In the genomic region with DNA sequence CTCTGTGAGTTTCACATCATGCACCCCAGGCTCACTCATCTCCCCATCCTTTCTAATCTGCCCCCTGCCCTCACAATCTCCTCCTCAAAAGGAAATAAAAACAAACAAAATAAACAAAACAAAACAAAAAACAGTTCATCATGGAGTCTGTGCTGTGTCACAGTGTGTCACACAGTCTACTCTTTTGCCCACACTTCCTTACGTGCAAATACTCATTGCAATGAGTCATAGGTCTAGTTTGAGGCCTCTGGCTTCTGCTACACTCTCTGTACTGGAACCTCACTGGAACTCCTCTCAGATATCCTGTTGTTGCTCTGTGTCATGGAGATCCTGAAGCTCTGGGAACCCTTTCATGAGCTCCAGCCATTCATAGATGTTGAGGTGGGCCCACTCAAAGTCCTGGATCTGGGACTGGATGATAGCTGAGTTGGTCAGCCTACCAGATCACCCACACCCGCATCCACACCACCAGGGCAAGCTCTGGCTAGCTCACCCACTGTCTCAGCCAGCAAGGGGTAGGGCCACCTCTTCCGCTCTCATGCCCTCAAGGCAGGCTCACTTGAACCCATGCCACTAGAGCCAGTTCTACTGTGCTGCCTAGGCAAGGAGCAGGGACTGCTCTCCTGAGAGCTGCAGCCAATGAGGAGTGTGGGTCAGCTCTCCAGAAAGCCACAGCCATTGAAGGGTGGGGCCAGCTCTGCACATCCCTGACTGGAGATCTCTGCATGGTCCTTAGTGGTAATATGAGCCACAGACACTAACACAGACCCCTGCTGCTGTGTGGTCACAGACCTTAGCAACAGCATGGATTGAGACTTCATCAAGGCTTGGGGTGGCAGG, we compare ENCODE assay signal across 21 mouse cellular contexts. TPM values are rescaled to one million over a fixed set of nuclear protein-coding genes. Genes with fewer than 3 reads are reported as not detected.
A peak's percentile ranks its signal among the peaks of the same experiment; 100 is the strongest.
DNase-seq lines count a peak whose midpoint lies in the region; ATAC-seq and TF ChIP-seq lines count a peak whose summit lies in the region.
"Had no signal": no experiment of that assay in that cellular context is flagged by ENCODE, and none has a peak within 500 bp of the region (broad histone marks: within the 10 kb centered on the region; RNA-seq: fewer than 3 reads in every experiment).

No protein-coding gene starts in this region.

- ATAC-seq in liver, embryonic 12.5 days = peak; percentile 53; the same call in 1 of the 2 replicates
- ATAC-seq in liver, embryonic 13.5 days (ENCODE audit: low read depth) = peak; percentile 40; the same call in 1 of the 2 replicates
- ATAC-seq in stomach, postnatal 0 days (ENCODE audit: low FRiP score, low TSS enrichment) = peak; percentile 80
- ATAC-seq: CD4-positive, CD25-positive, alpha-beta regulatory T cell, adult 4 months; intestine, embryonic 16.5 days had no signal

- H3K4me2 ChIP-seq in liver, embryonic 12.5 days = 0 out of 2 replicates have a peak overlapping the region, but pooled peaks have one; percentile 6
- H3K4me2 ChIP-seq in liver, embryonic 13.5 days = 0 out of 2 replicates have a peak overlapping the region, but pooled peaks have one; percentile 6
- no peak overlapping the region for H3K4me2 ChIP-seq in stomach, postnatal 0 days (replicated peaks; ENCODE audit: low read depth)
- H3K4me2 ChIP-seq: embryonic facial prominence, embryonic 13.5 days; hindbrain, embryonic 15.5 days; kidney, embryonic 15.5 days had no signal

- WGBS in liver, embryonic 12.5 days (ENCODE audit: insufficient replicate concordance) = 77% methylated on average over 3 of the region's 3 CpGs
- 86% methylated on average over 3 of the region's 3 CpGs for WGBS in liver, embryonic 13.5 days (ENCODE audit: insufficient replicate concordance)
- 68% methylated on average over 3 of the region's 3 CpGs for WGBS in stomach, postnatal 0 days

- H3K4me3 ChIP-seq in liver, embryonic 12.5 days = no peak overlapping the region
- H3K4me3 ChIP-seq in liver, embryonic 13.5 days (replicated peaks) = no peak overlapping the region
- H3K4me3 ChIP-seq in stomach, postnatal 0 days (ENCODE audit: low read depth, low read length) = no peak overlapping the region
- H3K4me3 ChIP-seq: embryonic facial prominence, embryonic 13.5 days; hindbrain, embryonic 15.5 days; kidney, embryonic 15.5 days had no signal

- no peak for TF ChIP-seq CTCF in stomach, postnatal 0 days (IDR thresholded peaks at IDR 0.05; ENCODE audit: low read depth)

- DNase-seq in liver = no peak
- DNase-seq in Muller cell, postnatal 12 days (ENCODE audit: inconsistent ontology term) = peak; percentile 62
- no peak for DNase-seq in liver, embryonic 13.5 days
- DNase-seq in stomach, postnatal 0 days (ENCODE audit: low spot score) = no peak
- DNase-seq in left cerebral cortex, adult 8-10 months (ENCODE audit: low spot score in 2 of 2) = no peak
- no peak for DNase-seq in lung, postnatal 25 days (ENCODE audit: low spot score)
- DNase-seq: adrenal gland, postnatal 25 days; cerebellum, adult 11 months; cerebellum, postnatal 14 days; heart, postnatal 36 days; kidney, postnatal 4 days; layer of hippocampus, adult 9-11 months; lung, postnatal 10 days; retina, postnatal 1 day; right cerebral cortex, postnatal 4 days had no signal

- no peak overlapping the region for H3K27ac ChIP-seq in liver, embryonic 12.5 days
- H3K27ac ChIP-seq in liver, embryonic 13.5 days = peak overlapping the region; percentile 29
- H3K27ac ChIP-seq in stomach, postnatal 0 days (replicated peaks) = no peak overlapping the region
- H3K27ac ChIP-seq: embryonic facial prominence, embryonic 13.5 days; hindbrain, embryonic 15.5 days; kidney, embryonic 15.5 days had no signal

- no peaks in the 10 kb centered on the region for H3K9me3 ChIP-seq in liver, embryonic 12.5 days (replicated peaks)
- H3K9me3 ChIP-seq in liver, embryonic 13.5 days (replicated peaks) = no peaks in the 10 kb centered on the region
- no peaks in the 10 kb centered on the region for H3K9me3 ChIP-seq in stomach, postnatal 0 days (ENCODE audit: control insufficient read depth, low read length)
- H3K9me3 ChIP-seq: embryonic facial prominence, embryonic 13.5 days; hindbrain, embryonic 15.5 days; kidney, embryonic 15.5 days had no signal

- no peak for TF ChIP-seq EP300 in stomach, postnatal 0 days (optimal IDR thresholded peaks at IDR 0.05)

- peak overlapping the region; percentile 39; the same call in 1 of the 2 replicates for H3K9ac ChIP-seq in liver, embryonic 12.5 days
- H3K9ac ChIP-seq in liver, embryonic 13.5 days = no peak overlapping the region
- no peak overlapping the region for H3K9ac ChIP-seq in stomach, postnatal 0 days (ENCODE audit: low read length)
- H3K9ac ChIP-seq: embryonic facial prominence, embryonic 13.5 days; hindbrain, embryonic 15.5 days; kidney, embryonic 15.5 days had no signal

- peaks cover 84% of the 10 kb centered on the region for H3K36me3 ChIP-seq in liver, embryonic 12.5 days
- peaks cover 76% of the 10 kb centered on the region for H3K36me3 ChIP-seq in liver, embryonic 13.5 days
- no peaks in the 10 kb centered on the region for H3K36me3 ChIP-seq in stomach, postnatal 0 days (ENCODE audit: control insufficient read depth, insufficient read depth, low read length)
- H3K36me3 ChIP-seq: embryonic facial prominence, embryonic 13.5 days; hindbrain, embryonic 15.5 days; kidney, embryonic 15.5 days had no signal

- H3K27me3 ChIP-seq in liver, embryonic 12.5 days (replicated peaks) = no peaks in the 10 kb centered on the region
- no peaks in the 10 kb centered on the region for H3K27me3 ChIP-seq in liver, embryonic 13.5 days
- no peaks in the 10 kb centered on the region for H3K27me3 ChIP-seq in stomach, postnatal 0 days (ENCODE audit: control insufficient read depth, insufficient read depth, low read length)
- H3K27me3 ChIP-seq: embryonic facial prominence, embryonic 13.5 days; hindbrain, embryonic 15.5 days; kidney, embryonic 15.5 days had no signal

- H3K4me1 ChIP-seq in liver, embryonic 12.5 days = peaks cover 54% of the 10 kb centered on the region
- H3K4me1 ChIP-seq in liver, embryonic 13.5 days (replicated peaks) = peaks cover 59% of the 10 kb centered on the region
- no peaks in the 10 kb centered on the region for H3K4me1 ChIP-seq in stomach, postnatal 0 days (replicated peaks; ENCODE audit: control insufficient read depth, insufficient read depth)
- H3K4me1 ChIP-seq: embryonic facial prominence, embryonic 13.5 days; hindbrain, embryonic 15.5 days; kidney, embryonic 15.5 days had no signal

RNA-seq across cellular contexts. Expression of a gene that starts 8.8 kb away (rescaled TPM):
- polyA plus RNA-seq in liver, embryonic 12.5 days (2016; fragmentation: Nextera tagmentation; extraction: Ambion mirVana) = 39.5 and 42.0 TPM in 2 replicates
- polyA plus RNA-seq in liver, embryonic 13.5 days (2015; fragmentation: Nextera tagmentation; extraction: Ambion mirVana) = 33.7 and 33.9 TPM in 2 replicates
- 2.1 and 2.5 TPM in 2 replicates for polyA plus RNA-seq in stomach, postnatal 0 days (2015; fragmentation: Nextera tagmentation; extraction: Ambion mirVana)
- 1 to 10 TPM; 5.4 to 8.6 (median 6.9) TPM for total RNA-seq in left cerebral cortex, adult 8-10 months (2022)
- polyA plus RNA-seq: CD4-positive, CD25-positive, alpha-beta regulatory T cell, adult 4 months had no signal

RNA-seq across cellular contexts. Expression of a gene that starts 39.0 kb away (rescaled TPM):
- 1.4 and 1.7 TPM in 2 replicates for polyA plus RNA-seq in liver, embryonic 12.5 days (2016; fragmentation: Nextera tagmentation; extraction: Ambion mirVana)
- polyA plus RNA-seq in liver, embryonic 13.5 days (2015; fragmentation: Nextera tagmentation; extraction: Ambion mirVana) = 1.1 and 1.6 TPM in 2 replicates
- 6.0 and 6.3 TPM in 2 replicates for polyA plus RNA-seq in stomach, postnatal 0 days (2015; fragmentation: Nextera tagmentation; extraction: Ambion mirVana)
- 1 to 10 TPM; 1.7 to 3.0 (median 1.7) TPM for total RNA-seq in left cerebral cortex, adult 8-10 months (2022)

RNA-seq across cellular contexts. Expression of a gene that starts 49.7 kb away (rescaled TPM):
- 4.4 and 4.9 TPM in 2 replicates for polyA plus RNA-seq in liver, embryonic 12.5 days (2016; fragmentation: Nextera tagmentation; extraction: Ambion mirVana)
- polyA plus RNA-seq in liver, embryonic 13.5 days (2015; fragmentation: Nextera tagmentation; extraction: Ambion mirVana) = 3.1 TPM in 2 replicates
- polyA plus RNA-seq in stomach, postnatal 0 days (2015; fragmentation: Nextera tagmentation; extraction: Ambion mirVana) = 55.5 and 58.6 TPM in 2 replicates
- total RNA-seq in left cerebral cortex, adult 8-10 months (2022) = 10 to 100 TPM; 13.9 to 20.5 (median 15.7) TPM
